Mouse (Mus musculus) heart, postnatal 14 days (tissue): ENCODE measurements around the gene Acp6. TPM values are rescaled to one million over a fixed set of nuclear protein-coding genes. Genes with fewer than 3 reads are reported as not detected.

ENCODE experiments used
- DNase-seq, 2 experiments: peaks; one replicate each; pipeline ENCODE4 v3.0.0; 2021 to 2022
- intact Hi-C: fragments of 180-260 bp; cut with DNase I; formaldehyde crosslinking; loops from one replicate; pipeline ENCODE4 v1.15.1; 2025
- total RNA-seq, 2 experiments: library from RNA; stranded (reverse); gene quantifications; 2 replicates each; pipeline ENCODE4 v1.2.3; 2021

Acp6 gene
- total RNA-seq, 2 experiments from 2014 or later: 28.9 to 29.9 TPM

DNA sequence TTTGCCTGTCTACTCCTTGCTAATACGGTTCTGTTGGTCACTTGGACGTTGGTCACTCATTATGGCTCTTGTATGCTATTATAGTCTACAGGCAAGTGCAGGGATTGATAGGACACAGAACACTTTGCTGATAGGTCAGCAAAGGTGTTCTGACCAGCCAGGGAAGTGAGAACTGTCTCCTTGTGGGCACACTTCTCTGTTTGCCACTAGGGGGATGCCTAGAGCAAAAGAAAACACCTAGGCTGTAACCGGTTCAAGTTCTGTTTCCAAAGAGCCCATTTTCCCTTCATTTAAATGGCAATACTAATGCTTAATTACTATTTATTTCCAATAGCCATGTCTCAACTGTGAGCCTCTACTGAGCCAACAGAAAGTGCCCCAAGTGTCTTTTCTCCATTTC lies 25.2 kb downstream of the Acp6 start:
- no peak for DNase-seq
- intact Hi-C loops: no loop called here

DNA sequence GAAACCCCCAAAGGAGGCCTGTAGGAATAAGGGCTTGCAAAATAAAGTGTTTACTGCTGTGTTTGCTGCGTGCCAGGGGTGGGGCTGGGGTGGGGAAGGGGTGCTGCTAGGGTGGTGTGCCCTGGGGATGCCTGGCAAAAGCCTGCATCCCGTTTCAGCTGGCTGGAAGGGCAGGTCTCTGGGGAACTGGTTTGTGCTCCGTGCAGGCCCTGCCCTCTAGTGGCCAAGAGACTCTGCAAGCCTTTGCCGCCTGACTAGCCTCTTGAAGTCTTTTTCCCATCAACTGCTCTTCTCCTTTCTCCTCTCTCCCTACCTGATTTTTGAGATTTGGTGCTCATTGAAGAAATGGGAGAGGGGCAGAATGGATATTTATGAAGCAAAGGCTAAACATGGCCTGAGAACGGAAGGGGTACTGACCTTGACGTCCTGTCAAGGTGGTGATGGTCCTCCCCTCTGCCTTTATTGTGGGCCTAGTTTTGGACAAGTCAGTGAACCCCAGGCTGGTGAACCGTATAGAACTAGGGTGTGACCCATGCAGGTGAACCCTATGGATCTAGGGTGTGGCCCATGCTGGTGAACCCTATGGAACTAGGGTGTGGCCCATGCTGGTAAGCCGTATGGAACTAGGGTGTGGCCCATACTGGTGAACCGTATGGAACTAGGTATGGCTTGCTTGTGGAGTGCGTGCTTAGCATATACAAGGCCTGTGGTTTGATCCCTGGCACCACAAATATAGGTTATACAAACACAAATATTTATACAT lies 26.7 kb downstream of the Acp6 start:
- intact Hi-C loops: loop anchor here (1.0 to 5.0 kb wide), 3 partner anchors 97 to 402 kb away; no protein-coding TSS in a partner anchor
- DNase-seq: peak; percentile 66 to 83

DNA sequence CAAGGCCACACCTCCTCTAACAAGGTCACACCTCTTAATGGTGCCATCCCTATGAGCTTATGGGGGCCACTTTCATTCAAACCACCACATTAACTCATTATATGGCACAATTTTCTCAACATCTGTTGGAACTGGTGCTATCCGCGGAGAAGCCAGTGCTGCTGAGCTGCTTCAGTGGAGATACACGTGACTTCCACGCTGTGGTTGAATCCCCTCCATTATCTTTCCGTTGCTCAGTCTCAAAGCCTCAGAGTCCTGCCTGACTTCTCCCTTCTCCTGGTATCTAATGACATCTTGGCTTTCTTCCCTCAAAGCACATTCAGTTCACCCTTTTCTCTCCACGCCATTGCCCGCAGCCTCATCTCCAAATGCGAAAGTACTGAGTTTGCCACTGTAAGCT lies 38.0 kb downstream of the Acp6 start:
- intact Hi-C loops: no loop called here
- DNase-seq: no peak

DNA sequence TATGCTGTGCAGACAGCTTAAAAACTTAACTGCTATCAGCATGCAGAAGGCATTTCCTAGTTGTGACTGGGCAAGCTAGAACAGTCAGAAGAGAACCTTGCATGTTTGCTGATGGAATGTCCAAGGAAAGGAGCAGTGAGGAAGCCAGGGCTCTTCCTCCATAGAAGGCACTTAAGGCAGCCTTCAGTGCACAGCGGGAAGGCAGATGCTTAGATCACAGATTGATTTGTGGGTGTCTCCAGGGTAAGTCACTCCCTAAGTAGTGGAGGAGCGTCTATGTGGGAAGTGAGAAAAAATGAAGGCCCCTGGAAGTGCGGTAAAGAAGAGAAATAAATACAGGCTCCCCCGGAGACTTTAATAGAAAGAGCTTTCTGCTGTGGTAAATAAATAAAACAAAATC lies 40.7 kb downstream of the Acp6 start:
- intact Hi-C loops: no loop called here
- no peak for DNase-seq

DNA sequence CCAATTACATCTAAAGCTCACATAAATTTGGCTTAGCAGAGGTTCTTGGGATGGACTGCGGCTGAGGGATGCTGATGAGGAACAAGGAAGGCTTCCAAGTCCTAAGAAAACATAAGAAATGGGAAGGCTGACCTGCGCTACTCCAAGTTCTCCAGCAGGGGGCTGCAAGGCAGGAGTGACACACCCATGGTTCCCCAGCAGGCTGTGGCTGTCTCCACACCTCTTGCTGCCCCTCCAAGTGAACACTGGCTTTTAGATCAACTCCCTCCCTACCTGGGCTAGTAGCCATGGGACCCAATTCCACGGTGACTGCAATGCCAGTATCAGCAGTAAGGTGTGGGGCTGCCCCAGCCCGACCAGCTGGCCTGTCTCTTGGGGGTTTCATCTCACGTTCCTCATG lies 43.4 kb downstream of the Acp6 start:
- peak; percentile 64 to 80 for DNase-seq
- intact Hi-C loops: loop anchor here (1.0 kb wide), 1 partner anchor 137 kb away; no protein-coding TSS in a partner anchor

DNA sequence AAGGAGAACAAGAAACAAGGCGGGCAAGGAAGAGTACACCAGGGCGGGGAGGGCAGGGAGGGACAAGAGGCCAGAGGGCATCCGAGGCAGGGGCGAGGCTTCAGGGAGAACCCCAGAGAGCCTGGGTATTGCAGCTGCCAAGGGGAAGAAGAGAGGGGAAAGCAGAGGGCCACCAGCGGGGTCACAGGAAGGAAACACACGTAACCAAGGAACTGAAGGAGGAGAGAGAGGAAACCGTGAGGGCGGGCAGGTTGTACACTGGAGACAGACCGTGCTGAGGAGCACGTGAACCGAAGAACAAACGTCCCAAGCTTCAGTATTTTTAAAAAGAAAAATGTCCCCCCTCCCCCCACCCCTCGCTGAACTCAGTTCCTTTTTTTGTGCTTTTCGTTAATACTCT lies 45.3 kb downstream of the Acp6 start:
- intact Hi-C loops: no loop called here
- no peak for DNase-seq

GRCm38 (mm10) chr3:97206521-97206920 lies 47.9 kb downstream of the Acp6 start:
- no peak for DNase-seq
- intact Hi-C loops: no loop called here

GRCm38 (mm10) chr3:97209351-97209750 lies 50.8 kb downstream of the Acp6 start:
- intact Hi-C loops: no loop called here
- DNase-seq: no peak

DNA sequence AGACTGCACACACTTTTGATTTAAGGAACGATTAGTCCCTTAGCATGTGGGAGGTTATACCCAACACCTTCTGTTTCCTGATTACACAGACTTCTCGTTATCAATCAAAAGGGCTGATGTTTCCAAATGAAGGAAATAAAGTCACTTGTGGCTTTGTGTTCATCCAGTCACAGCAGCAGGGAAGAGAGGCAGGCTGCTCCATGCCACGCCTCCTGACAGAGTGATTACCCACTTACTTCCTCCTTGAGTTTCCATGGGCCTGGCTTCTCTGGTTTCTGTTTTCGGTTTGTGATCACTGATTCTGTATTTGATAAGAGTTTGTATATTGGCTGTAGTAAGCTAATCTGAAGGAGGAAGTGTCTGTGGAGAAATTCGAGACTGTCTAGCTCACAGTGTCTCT lies 52.6 kb downstream of the Acp6 start:
- intact Hi-C loops: no loop called here
- DNase-seq: no peak

- intact Hi-C loops: no loop called here
- DNase-seq: no peak
Observed at GRCm38 (mm10) chr3:97213871-97214270, 55.3 kb downstream of the Acp6 start.

- DNase-seq: peak; percentile 50 to 65
Observed at GRCm38 (mm10) chr3:97214439-97214838, 55.9 kb downstream of the Acp6 start.

GRCm38 (mm10) chr3:97215526-97215925 lies 56.9 kb downstream of the Acp6 start:
- intact Hi-C loops: no loop called here
- DNase-seq: no peak

More at GRCm38 (mm10) chr3:97214439-97214838, 55.9 kb downstream of the Acp6 start:
- intact Hi-C loops: no loop called here

DNA sequence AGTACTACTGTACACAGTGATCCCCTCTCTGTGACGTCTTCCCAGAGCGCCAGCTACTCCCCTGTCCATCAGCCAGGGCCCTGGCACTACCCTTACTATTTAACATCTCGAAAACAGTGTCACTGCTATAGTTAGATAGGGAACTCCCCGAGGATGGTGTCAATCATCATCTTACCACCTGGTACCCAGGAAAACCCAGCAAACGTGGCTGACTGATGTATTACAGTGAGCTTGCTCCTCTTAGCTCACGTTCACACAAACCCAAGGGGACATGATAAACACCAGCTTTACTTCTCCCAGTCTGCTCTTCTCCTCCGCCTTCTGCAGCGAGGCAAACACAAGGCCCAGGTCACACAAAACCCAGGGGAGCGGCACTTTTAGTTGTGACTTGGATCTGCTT lies 64.7 kb downstream of the Acp6 start:
- intact Hi-C loops: no loop called here

DNA sequence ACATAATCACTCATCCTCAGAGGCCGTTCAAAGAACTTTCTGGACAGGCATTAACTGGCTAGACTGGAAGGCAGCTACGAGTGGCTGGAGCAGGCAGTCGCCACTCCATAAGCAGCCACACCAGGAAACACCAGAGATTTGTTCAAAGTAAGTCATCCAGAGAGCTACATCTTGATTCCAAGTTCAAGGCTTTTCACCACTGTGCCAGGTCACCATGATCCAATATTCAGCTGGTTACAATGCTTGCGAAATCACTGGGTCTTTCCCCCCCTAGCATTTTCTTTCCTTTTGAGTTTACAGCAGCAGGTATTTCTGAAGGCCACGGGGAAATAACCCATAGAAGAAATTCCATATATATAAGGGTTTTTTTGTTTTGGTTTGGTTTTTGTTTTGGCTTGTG lies 66.7 kb downstream of the Acp6 start:
- no peak for DNase-seq
- intact Hi-C loops: loop anchor here (5.0 kb wide), 1 partner anchor 68 kb away; the partner anchor contains the start of gene Acp6

More for the DNA sequence above, 64.7 kb downstream of the Acp6 start:
- no peak for DNase-seq

DNA sequence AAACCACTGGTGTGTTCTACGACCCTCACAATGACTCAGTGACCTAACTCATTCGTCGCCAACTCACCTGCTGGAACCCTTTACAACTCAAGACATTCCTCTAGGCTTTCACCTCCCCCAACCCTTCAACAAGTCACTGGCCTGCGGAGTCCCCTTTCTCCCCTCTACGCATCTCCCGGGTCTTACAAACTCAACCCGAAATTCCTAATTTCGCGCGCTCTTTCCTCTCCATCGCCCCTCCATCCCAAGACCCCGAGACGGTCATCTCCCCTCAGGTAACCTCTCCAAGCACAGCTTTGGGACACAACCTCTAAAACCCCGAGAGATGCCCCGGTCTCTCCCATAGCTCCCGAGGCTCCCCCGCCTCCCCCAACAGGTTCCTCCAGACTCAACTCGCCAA lies 68.1 kb downstream of the Acp6 start:
- DNase-seq: no peak
- intact Hi-C loops: loop anchor here (5.0 kb wide), 1 partner anchor 69 kb away; the partner anchor contains the start of gene Acp6

Other genes with a start within 250 kb of the Acp6 start
- not detected for gene Gja8, start 232.8 kb upstream of the Acp6 start, total RNA-seq
- gene Bcl9, start 139.1 kb downstream of the Acp6 start, total RNA-seq: 10 to 100 TPM; 24.6 to 27.2 TPM